Mouse (Mus musculus) heart, embryonic 11.5 days (tissue): Measurements from ENCODE around the gene Cactin. TPM values are rescaled to one million over a fixed set of nuclear protein-coding genes. Genes with fewer than 3 reads are reported as not detected.

Experiments used
- ATAC-seq: fragments of 200-750 bp; cut with Nextera tagmentation; replicated peaks from 2 replicates; pipeline ENCODE4 v1.8.0; 2017; ENCODE audit warnings: moderate library complexity; ENCODE audit not compliant: insufficient number of reproducible peaks, low FRiP score, low TSS enrichment
- H3K27ac ChIP-seq: fragments of 300-500 bp; sonication (generic); 2 replicates; pipeline ENCODE4 v1.5.1; 2014; ENCODE audit warnings: mild to moderate bottlenecking, low read depth, low read length
- H3K27me3 ChIP-seq: fragments of 300-500 bp; sonication (generic); 2 replicates; pipeline ENCODE4 v1.6.1; 2014; ENCODE audit warnings: mild to moderate bottlenecking, low read length, mixed read lengths; ENCODE audit not compliant: control insufficient read depth, insufficient read depth
- H3K36me3 ChIP-seq: fragments of 300-500 bp; sonication (generic); 2 replicates; pipeline ENCODE4 v1.6.1; 2014; ENCODE audit warnings: mild to moderate bottlenecking, low read length, moderate library complexity, mixed read lengths; ENCODE audit not compliant: control insufficient read depth, insufficient read depth
- H3K4me1 ChIP-seq: fragments of 300-500 bp; sonication (generic); 2 replicates; pipeline ENCODE4 v1.6.1; 2014; ENCODE audit warnings: low read length; ENCODE audit not compliant: control insufficient read depth, insufficient read depth
- H3K4me2 ChIP-seq: fragments of 300-500 bp; sonication (generic); 2 replicates; pipeline ENCODE4 v1.6.1; 2014; ENCODE audit warnings: mild to moderate bottlenecking, moderate library complexity
- H3K4me3 ChIP-seq: fragments of 300-500 bp; sonication (generic); 2 replicates; pipeline ENCODE4 v1.5.1; 2014; ENCODE audit warnings: low read depth, low read length
- H3K9ac ChIP-seq: fragments of 300-500 bp; sonication (generic); 2 replicates; pipeline ENCODE4 v1.6.1; 2014; ENCODE audit warnings: mild to moderate bottlenecking, low read depth, low read length, moderate library complexity
- H3K9me3 ChIP-seq: fragments of 300-500 bp; sonication (generic); replicated peaks from 2 replicates; pipeline ENCODE4 v1.6.1; 2016; ENCODE audit warnings: low read length; ENCODE audit not compliant: control insufficient read depth
- WGBS: fragments of 180-500 bp; shearing (Covaris S2); extraction: QIAGEN DNeasy Blood & Tissue Kit; methylation state at CpG from one replicate; pipeline ENCODE4 v1.1.7; 2014; ENCODE audit not compliant: insufficient replicate concordance; 5-methylcytosine and 5-hydroxymethylcytosine counted together
- polyA plus RNA-seq: library from polyadenylated mRNA; unstranded; fragments of >200 nt; fragmentation: Nextera tagmentation; extraction: Ambion mirVana; gene quantifications from 2 replicates; pipeline ENCODE4 v1.2.1, GENCODE M21; 2014

Cactin gene
- polyA plus RNA-seq, 1 experiment from 2014 or later, result 20.2 TPM

GRCm38 (mm10) chr10:81293334-81294030 is 27.4 kb upstream of the Cactin start:
- 3% methylated on average over 25 of the region's 25 CpGs for WGBS
- H3K36me3 ChIP-seq, result no peaks in the 10 kb centered on the region

GRCm38 (mm10) chr10:81294442-81294841 is 26.5 kb upstream of the Cactin start:
- Histone ChIP-seq H3K9ac (peak overlapping the region; percentile 79; the same call in 1 of the 2 replicates), H3K27ac (no peak overlapping the region), H3K4me1 (peaks cover 47% of the 10 kb centered on the region), H3K36me3 (no peaks in the 10 kb centered on the region), H3K4me3 (peak overlapping the region; percentile 80; the same call in 1 of the 2 replicates), H3K27me3 (peaks cover 24% of the 10 kb centered on the region), H3K9me3 (no peaks in the 10 kb centered on the region), H3K4me2 (peak overlapping the region; percentile 96)
- ATAC-seq, result no peak
- WGBS, result 48% methylated on average over 8 of the region's 8 CpGs

More at GRCm38 (mm10) chr10:81293334-81294030, 27.4 kb upstream of the Cactin start:
- H3K4me2 ChIP-seq, result peak overlapping the region; percentile 96
- ATAC-seq, result no peak; the same call in 1 of the 2 replicates
- H3K4me1 ChIP-seq, result peaks cover 43% of the 10 kb centered on the region
- H3K9ac ChIP-seq, result peak overlapping the region; percentile 79
- peak overlapping the region; percentile 51; the same call in 1 of the 2 replicates for H3K27ac ChIP-seq
- peak overlapping the region; percentile 80 for H3K4me3 ChIP-seq
- H3K9me3 ChIP-seq, result no peaks in the 10 kb centered on the region
- H3K27me3 ChIP-seq, result peaks cover 27% of the 10 kb centered on the region

GRCm38 (mm10) chr10:81295185-81295584 is 25.7 kb upstream of the Cactin start:
- H3K36me3 ChIP-seq, result no peaks in the 10 kb centered on the region
- H3K27me3 ChIP-seq, result peaks cover 16% of the 10 kb centered on the region
- H3K4me1 ChIP-seq, result peaks cover 55% of the 10 kb centered on the region
- 83% methylated on average over 6 of the region's 6 CpGs for WGBS
- no peak overlapping the region for H3K27ac ChIP-seq
- no peak for ATAC-seq
- H3K9me3 ChIP-seq, result no peaks in the 10 kb centered on the region
- no peak overlapping the region; the same call in 1 of the 2 replicates for H3K4me2 ChIP-seq
- H3K9ac ChIP-seq, result no peak overlapping the region
- H3K4me3 ChIP-seq, result no peak overlapping the region

- 83% methylated on average over 6 of the region's 6 CpGs for WGBS
- no peak for ATAC-seq
- H3K4me1 ChIP-seq, result peaks cover 67% of the 10 kb centered on the region
- H3K4me3 ChIP-seq, result no peak overlapping the region
- H3K9me3 ChIP-seq, result no peaks in the 10 kb centered on the region
- H3K27ac ChIP-seq, result peak overlapping the region; percentile 59; the same call in 1 of the 2 replicates
- no peaks in the 10 kb centered on the region for H3K27me3 ChIP-seq
- no peak overlapping the region for H3K4me2 ChIP-seq
- no peak overlapping the region for H3K9ac ChIP-seq
- H3K36me3 ChIP-seq, result no peaks in the 10 kb centered on the region
Observed at GRCm38 (mm10) chr10:81297246-81297645, 23.7 kb upstream of the Cactin start.

GRCm38 (mm10) chr10:81297845-81298244 is 23.1 kb upstream of the Cactin start:
- H3K9me3 ChIP-seq, result no peaks in the 10 kb centered on the region
- H3K4me1 ChIP-seq, result peaks cover 73% of the 10 kb centered on the region
- no peak overlapping the region for H3K9ac ChIP-seq
- no peaks in the 10 kb centered on the region for H3K27me3 ChIP-seq
- WGBS, result 33% methylated on average over 10 of the region's 10 CpGs
- H3K27ac ChIP-seq, result peak overlapping the region; percentile 59; the same call in 1 of the 2 replicates
- peak overlapping the region; percentile 0; the same call in 1 of the 2 replicates for H3K4me2 ChIP-seq
- no peak overlapping the region for H3K4me3 ChIP-seq
- 0 out of 2 replicates have a peak, but pooled peaks have one; percentile 8 for ATAC-seq
- no peaks in the 10 kb centered on the region for H3K36me3 ChIP-seq

GRCm38 (mm10) chr10:81298369-81299100 is 22.4 kb upstream of the Cactin start:
- Histone ChIP-seq H3K4me3 (no peak overlapping the region), H3K36me3 (no peaks in the 10 kb centered on the region), H3K4me1 (peaks cover 78% of the 10 kb centered on the region), H3K9ac (no peak overlapping the region), H3K27ac (peak overlapping the region; percentile 59; the same call in 1 of the 2 replicates), H3K9me3 (no peaks in the 10 kb centered on the region), H3K4me2 (no peak overlapping the region), H3K27me3 (no peaks in the 10 kb centered on the region)
- 91% methylated on average over 17 of the region's 17 CpGs for WGBS
- no peak for ATAC-seq

GRCm38 (mm10) chr10:81299585-81300351 is 21.1 kb upstream of the Cactin start:
- Histone ChIP-seq H3K4me2 (0 out of 2 replicates have a peak overlapping the region, but pooled peaks have one; percentile 4), H3K27ac (0 out of 2 replicates have a peak overlapping the region, but pooled peaks have one; percentile 11), H3K9ac (peak overlapping the region; percentile 29; the same call in 1 of the 2 replicates), H3K27me3 (no peaks in the 10 kb centered on the region), H3K4me3 (no peak overlapping the region), H3K4me1 (peaks cover 77% of the 10 kb centered on the region), H3K36me3 (no peaks in the 10 kb centered on the region), H3K9me3 (no peaks in the 10 kb centered on the region)
- 84% methylated on average over 14 of the region's 14 CpGs for WGBS
- ATAC-seq, result no peak

- no peak overlapping the region for H3K27ac ChIP-seq
- H3K4me2 ChIP-seq, result no peak overlapping the region
- 76% methylated on average over 9 of the region's 9 CpGs for WGBS
- H3K9me3 ChIP-seq, result no peaks in the 10 kb centered on the region
- peaks cover 72% of the 10 kb centered on the region for H3K4me1 ChIP-seq
- no peaks in the 10 kb centered on the region for H3K36me3 ChIP-seq
- no peak overlapping the region for H3K9ac ChIP-seq
- no peak for ATAC-seq
- no peaks in the 10 kb centered on the region for H3K27me3 ChIP-seq
- no peak overlapping the region for H3K4me3 ChIP-seq
Observed at GRCm38 (mm10) chr10:81300352-81300907, 20.5 kb upstream of the Cactin start.
